Mouse (Mus musculus) forebrain, postnatal 0 days (tissue): ENCODE data around the gene Tmem110. TPM values are rescaled to one million over a fixed set of nuclear protein-coding genes. Genes with fewer than 3 reads are reported as not detected.

Source experiments
- ATAC-seq: fragments of 200-750 bp; cut with Nextera tagmentation; 2 replicates; pipeline ENCODE4 v1.8.0; 2017; ENCODE audit warnings: mild to moderate bottlenecking, moderate library complexity
- DNase-seq: peaks from one replicate; pipeline ENCODE4 v3.0.0-alpha.2; 2015
- H3K27ac ChIP-seq: fragments of 300-500 bp; sonication (generic); 2 replicates; pipeline ENCODE4 v1.5.1; 2014; ENCODE audit warnings: low read depth, mild to moderate bottlenecking, antibody characterized with exemption, low read length, moderate library complexity, mixed read lengths
- H3K27me3 ChIP-seq: fragments of 300-500 bp; sonication (generic); 2 replicates; pipeline ENCODE4 v1.6.1; 2014; ENCODE audit warnings: mild to moderate bottlenecking, low read length, mixed read lengths; ENCODE audit not compliant: insufficient read depth
- H3K36me3 ChIP-seq: fragments of 300-500 bp; sonication (generic); 2 replicates; pipeline ENCODE4 v1.6.1; 2014; ENCODE audit warnings: mild to moderate bottlenecking, moderate library complexity; ENCODE audit not compliant: insufficient read depth
- H3K4me1 ChIP-seq: fragments of 300-500 bp; sonication (generic); 2 replicates; pipeline ENCODE4 v1.6.1; 2014; ENCODE audit warnings: antibody characterized with exemption; ENCODE audit not compliant: insufficient read depth
- H3K4me2 ChIP-seq: fragments of 300-500 bp; sonication (generic); 2 replicates; pipeline ENCODE4 v1.6.1; 2014; ENCODE audit warnings: low read depth, mild to moderate bottlenecking, moderate library complexity
- H3K4me3 ChIP-seq: fragments of 300-500 bp; sonication (generic); 2 replicates; pipeline ENCODE4 v1.5.1; 2014; ENCODE audit warnings: low read depth, low read length, mixed read lengths
- H3K9ac ChIP-seq: fragments of 300-500 bp; sonication (generic); 2 replicates; pipeline ENCODE4 v1.6.1; 2014; ENCODE audit warnings: mild to moderate bottlenecking
- H3K9me3 ChIP-seq: fragments of 300-500 bp; sonication (generic); 2 replicates; pipeline ENCODE4 v1.6.1; 2016; ENCODE audit warnings: low read length
- CTCF ChIP-seq: sonication (generic); IDR thresholded peaks from 2 replicates; pipeline ENCODE4 v1.5.1; 2016; ENCODE audit warnings: antibody characterized with exemption, control low read depth, low read depth
- WGBS: fragments of 180-500 bp; shearing (Covaris S2); extraction: QIAGEN DNeasy Blood & Tissue Kit; methylation state at CpG from one replicate; pipeline ENCODE4 v1.1.7; 2014; 5-methylcytosine and 5-hydroxymethylcytosine counted together
- polyA plus RNA-seq: library from polyadenylated mRNA; unstranded; fragments of >200 nt; fragmentation: Nextera tagmentation; extraction: Ambion mirVana; gene quantifications from 2 replicates; pipeline ENCODE4 v1.2.1, GENCODE M21; 2015
- total RNA-seq: library from RNA; depleted of rRNA; stranded (reverse); fragments of >200 nt; gene quantifications from 2 replicates; pipeline ENCODE4 v1.2.3, GENCODE M21; 2014

Tmem110 gene
- total and polyA plus RNA-seq, 2 experiments from 2014 or later: 12.0 to 19.0 TPM

GRCm38 (mm10) chr14:30880811-30881717, 55.7 kb downstream of the Tmem110 start:
- no peak for ATAC-seq
- DNase-seq: peak; percentile 30
- H3K9me3 ChIP-seq: no peaks in the 10 kb centered on the region
- no peak overlapping the region for H3K9ac ChIP-seq
- H3K4me1 ChIP-seq: no peaks in the 10 kb centered on the region
- no peak overlapping the region for H3K4me2 ChIP-seq
- 85% methylated on average over 17 of the region's 17 CpGs for WGBS
- H3K27me3 ChIP-seq: no peaks in the 10 kb centered on the region
- H3K27ac ChIP-seq: no peak overlapping the region
- H3K4me3 ChIP-seq: no peak overlapping the region
- peaks cover 6% of the 10 kb centered on the region for H3K36me3 ChIP-seq
- TF ChIP-seq CTCF: peak; percentile 58

GRCm38 (mm10) chr14:30881718-30882108, 56.3 kb downstream of the Tmem110 start:
- ATAC-seq: no peak
- WGBS: 91% methylated on average over 3 of the region's 3 CpGs
- no peaks in the 10 kb centered on the region for H3K27me3 ChIP-seq
- peaks cover 4% of the 10 kb centered on the region; the same call in 1 of the 2 replicates for H3K36me3 ChIP-seq
- H3K4me1 ChIP-seq: no peaks in the 10 kb centered on the region
- H3K4me3 ChIP-seq: no peak overlapping the region
- H3K9ac ChIP-seq: no peak overlapping the region
- TF ChIP-seq CTCF: no peak
- H3K9me3 ChIP-seq: no peaks in the 10 kb centered on the region
- no peak overlapping the region for H3K4me2 ChIP-seq
- no peak overlapping the region for H3K27ac ChIP-seq
- no peak for DNase-seq

- TF ChIP-seq CTCF: no peak
- Histone ChIP-seq H3K4me1 (no peaks in the 10 kb centered on the region), H3K9me3 (no peaks in the 10 kb centered on the region), H3K9ac (no peak overlapping the region), H3K36me3 (no peaks in the 10 kb centered on the region), H3K27ac (no peak overlapping the region), H3K27me3 (no peaks in the 10 kb centered on the region), H3K4me3 (no peak overlapping the region), H3K4me2 (no peak overlapping the region)
- 23% methylated on average over 3 of the region's 3 CpGs for WGBS
- ATAC-seq (no peak), DNase-seq (no peak)
Observed at GRCm38 (mm10) chr14:30885298-30885697, 59.9 kb downstream of the Tmem110 start.

GRCm38 (mm10) chr14:30886204-30886603, 60.8 kb downstream of the Tmem110 start, which contains the start of gene Itih4:
Itih4 (plus strand) TSS chr14:30886476.
- Histone ChIP-seq H3K4me2 (no peak within 1 kb of the TSS), H3K27me3 (no peaks in the 10 kb centered on the region), H3K4me1 (no peaks in the 10 kb centered on the region), H3K9me3 (no peaks in the 10 kb centered on the region), H3K27ac (no peak within 1 kb of the TSS), H3K36me3 (no peaks in the 10 kb centered on the region), H3K4me3 (no peak within 1 kb of the TSS), H3K9ac (no peak within 1 kb of the TSS)
- 91% methylated on average over 3 of the region's 3 CpGs for WGBS
- DNase-seq: no peak
- no peak for ATAC-seq
- no peak for TF ChIP-seq CTCF

GRCm38 (mm10) chr14:30888271-30888732, 62.9 kb downstream of the Tmem110 start:
- Histone ChIP-seq H3K9me3 (no peaks in the 10 kb centered on the region), H3K27ac (no peak overlapping the region), H3K9ac (no peak overlapping the region), H3K36me3 (no peaks in the 10 kb centered on the region), H3K4me3 (no peak overlapping the region), H3K4me2 (no peak overlapping the region), H3K4me1 (no peaks in the 10 kb centered on the region), H3K27me3 (no peaks in the 10 kb centered on the region)
- peak; percentile 32; the same call in 1 of the 2 replicates for ATAC-seq
- WGBS: 21% methylated on average over 9 of the region's 9 CpGs
- peak; percentile 29; the same call in 1 of the 2 replicates for TF ChIP-seq CTCF
- DNase-seq: peak; percentile 8

- DNase-seq: no peak
- Histone ChIP-seq H3K9ac (no peak overlapping the region), H3K4me1 (no peaks in the 10 kb centered on the region), H3K9me3 (no peaks in the 10 kb centered on the region), H3K4me2 (no peak overlapping the region), H3K27ac (no peak overlapping the region), H3K27me3 (no peaks in the 10 kb centered on the region), H3K4me3 (no peak overlapping the region), H3K36me3 (no peaks in the 10 kb centered on the region)
- no peak for ATAC-seq
- TF ChIP-seq CTCF: no peak
- WGBS: 6% methylated on average over 3 of the region's 3 CpGs
Observed at GRCm38 (mm10) chr14:30899972-30900371, 74.6 kb downstream of the Tmem110 start.

- WGBS: 94% methylated on average over 5 of the region's 5 CpGs
- DNase-seq (no peak), ATAC-seq (no peak)
- H3K4me3 ChIP-seq: no peak overlapping the region
- no peaks in the 10 kb centered on the region for H3K36me3 ChIP-seq
- no peak overlapping the region for H3K4me2 ChIP-seq
- H3K9me3 ChIP-seq: no peaks in the 10 kb centered on the region
- no peak overlapping the region for H3K27ac ChIP-seq
- H3K4me1 ChIP-seq: no peaks in the 10 kb centered on the region
- no peak overlapping the region for H3K9ac ChIP-seq
- no peaks in the 10 kb centered on the region for H3K27me3 ChIP-seq
- TF ChIP-seq CTCF: no peak
Observed at GRCm38 (mm10) chr14:30902628-30903027, 77.2 kb downstream of the Tmem110 start.
